22 mouse cellular contexts compared by ENCODE assay signal in genomic region chr14:115078064-115078463, GRCm38 (mm10). TPM values are rescaled to one million over a fixed set of nuclear protein-coding genes. Genes with fewer than 3 reads are reported as not detected.
A peak's percentile ranks its signal among the peaks of the same experiment; 100 is the strongest.
DNase-seq lines count a peak whose midpoint lies in the region; ATAC-seq lines count a peak whose summit lies in the region.
"Had no signal": no experiment of that assay in that cellular context is flagged by ENCODE, and none has a peak within 500 bp of the region (broad histone marks: within the 10 kb centered on the region; RNA-seq: fewer than 3 reads in every experiment).

No protein-coding gene starts in this region.

- peak; percentile 57; the same call in 1 of the 2 replicates for ATAC-seq in frontal cortex, adult (ENCODE audit: low TSS enrichment)
- no peak for ATAC-seq in midbrain, embryonic 11.5 days (ENCODE audit: low FRiP score)
- ATAC-seq in midbrain, embryonic 16.5 days: no peak
- ATAC-seq: activated CD4-positive, CD25-positive, alpha-beta regulatory T cell, adult 4 months; CD4-positive, CD25-positive, alpha-beta regulatory T cell, adult 4 months; Patski had no signal

- peaks cover 2% of the 10 kb centered on the region; the same call in 1 of the 2 replicates for H3K4me1 ChIP-seq in midbrain, embryonic 11.5 days (ENCODE audit: control insufficient read depth, insufficient read depth, low read length)
- 0 out of 2 replicates have a peak, but pooled peaks cover 2% of the 10 kb centered on the region for H3K4me1 ChIP-seq in midbrain, embryonic 16.5 days (ENCODE audit: control insufficient read depth, insufficient read depth, low read length)
- H3K4me1 ChIP-seq in limb, embryonic 10.5 days: peaks cover 20% of the 10 kb centered on the region

- H3K9me3 ChIP-seq in midbrain, embryonic 11.5 days (ENCODE audit: control insufficient read depth, low read length): no peaks in the 10 kb centered on the region
- H3K9me3 ChIP-seq in midbrain, embryonic 16.5 days (replicated peaks; ENCODE audit: control insufficient read depth, low read length, poor library complexity, severe bottlenecking): no peaks in the 10 kb centered on the region
- H3K9me3 ChIP-seq in limb, embryonic 10.5 days (replicated peaks): no peaks in the 10 kb centered on the region
- H3K9me3 ChIP-seq: G1E had no signal

- H3K27ac ChIP-seq in midbrain, embryonic 11.5 days (ENCODE audit: low read depth, low read length): no peak overlapping the region
- H3K27ac ChIP-seq in midbrain, embryonic 16.5 days (ENCODE audit: low read length): no peak overlapping the region
- H3K27ac ChIP-seq in limb, embryonic 10.5 days: 0 out of 2 replicates have a peak overlapping the region, but pooled peaks have one; percentile 2

- H3K27me3 ChIP-seq in midbrain, embryonic 11.5 days (ENCODE audit: control insufficient read depth, insufficient read depth, low read length): no peaks in the 10 kb centered on the region
- H3K27me3 ChIP-seq in midbrain, embryonic 16.5 days (ENCODE audit: control insufficient read depth, insufficient read depth, low read depth, low read length): no peaks in the 10 kb centered on the region
- H3K27me3 ChIP-seq in limb, embryonic 10.5 days (ENCODE audit: low read depth, poor library complexity, severe bottlenecking): no peaks in the 10 kb centered on the region
- H3K27me3 ChIP-seq: CH12.LX had no signal

- 92% methylated on average over 7 of the region's 7 CpGs for WGBS in midbrain, embryonic 11.5 days
- 80% methylated on average over 7 of the region's 7 CpGs for WGBS in midbrain, embryonic 16.5 days
- 89% methylated on average over 7 of the region's 7 CpGs for WGBS in limb, embryonic 10.5 days

- H3K4me2 ChIP-seq in midbrain, embryonic 11.5 days: no peak overlapping the region
- H3K4me2 ChIP-seq in midbrain, embryonic 16.5 days (ENCODE audit: low read length): no peak overlapping the region

- H3K4me3 ChIP-seq in midbrain, embryonic 11.5 days (ENCODE audit: low read depth, low read length): no peak overlapping the region
- H3K4me3 ChIP-seq in midbrain, embryonic 16.5 days (ENCODE audit: low read depth, low read length): no peak overlapping the region
- no peak overlapping the region for H3K4me3 ChIP-seq in limb, embryonic 10.5 days

- no peaks in the 10 kb centered on the region for H3K36me3 ChIP-seq in midbrain, embryonic 11.5 days (ENCODE audit: control insufficient read depth, insufficient read depth, low read length)
- H3K36me3 ChIP-seq in midbrain, embryonic 16.5 days (ENCODE audit: control insufficient read depth, insufficient read depth, low read length): no peaks in the 10 kb centered on the region
- no peaks in the 10 kb centered on the region for H3K36me3 ChIP-seq in limb, embryonic 10.5 days
- H3K36me3 ChIP-seq: G1E had no signal

- no peak overlapping the region for H3K9ac ChIP-seq in midbrain, embryonic 11.5 days (ENCODE audit: low read length)
- H3K9ac ChIP-seq in midbrain, embryonic 16.5 days (ENCODE audit: low read depth, low read length): no peak overlapping the region

- no peak for DNase-seq in frontal cortex, adult 2 months (ENCODE audit: extremely low spot score in 1 of 2, low spot score in 1 of 2)
- DNase-seq in midbrain, embryonic 11.5 days (ENCODE audit: low spot score, missing footprints): peak; percentile 69
- no peak for DNase-seq in limb, embryonic 10.5 days (ENCODE audit: low spot score)
- no peak for DNase-seq in spleen, adult 18-20 months
- DNase-seq: adrenal gland, adult 2 months; adrenal gland, adult 8-10 months; adrenal gland, postnatal 10 days; adrenal gland, postnatal 14 days; adrenal gland, postnatal 25 days; adrenal gland, postnatal 36 days; B cell, adult 2 months; cerebellum, adult 11 months; cerebellum, adult 11-12 months; cerebellum, adult 18-20 months had no signal

RNA-seq across cellular contexts. Expression of gene Gpc5, which starts 14.0 kb away (rescaled TPM):
- polyA plus RNA-seq in frontal cortex, adult 2 months (2012; rRNA removed): 38.9 and 41.0 TPM in 2 replicates
- polyA plus RNA-seq in midbrain, embryonic 11.5 days (2014; fragmentation: Nextera tagmentation; extraction: Ambion mirVana): 0.75 and 0.76 TPM in 2 replicates
- polyA plus RNA-seq in midbrain, embryonic 16.5 days (2015; fragmentation: Nextera tagmentation; extraction: Ambion mirVana): 7.4 and 10.4 TPM in 2 replicates
- 8.7 and 16.0 TPM in 2 replicates for polyA plus RNA-seq in limb, embryonic 10.5 days (2016; fragmentation: Nextera tagmentation; extraction: Ambion mirVana)
- polyA plus RNA-seq: activated CD4-positive, CD25-positive, alpha-beta regulatory T cell, adult 4 months; C2C12; G1E had no signal
